Mouse (Mus musculus) B cell, adult 2 months (primary cell): ENCODE data around the gene Arid5a.

ENCODE experiments used
- DNase-seq, 2 experiments: peaks; one replicate each; pipeline ENCODE4 v3.0.0; 2022

The Arid5a gene

DNA sequence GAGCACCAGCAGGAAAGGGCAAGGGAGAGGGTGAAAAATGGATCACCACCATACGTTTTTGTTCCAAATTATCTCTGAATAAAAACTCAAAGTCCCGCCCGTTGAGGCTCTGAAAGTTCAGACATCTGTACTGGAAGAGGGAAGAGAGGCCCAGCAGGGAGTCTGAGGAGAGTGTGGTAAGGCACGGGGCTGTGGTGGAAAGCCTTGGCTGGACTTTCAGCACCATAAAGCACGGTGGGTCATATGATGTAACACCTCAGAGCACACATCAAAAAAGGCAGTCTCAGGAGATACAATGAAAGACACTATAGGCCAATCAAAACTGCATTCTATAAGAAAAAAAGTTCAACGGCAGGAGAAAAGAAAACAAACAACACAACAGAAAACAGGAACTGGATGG, 24.2 kb downstream of the Arid5a start:
- no peak for DNase-seq

- no peak for DNase-seq
Observed at GRCm38 (mm10) chr1:36332955-36333887, 25.7 kb downstream of the Arid5a start.

DNA sequence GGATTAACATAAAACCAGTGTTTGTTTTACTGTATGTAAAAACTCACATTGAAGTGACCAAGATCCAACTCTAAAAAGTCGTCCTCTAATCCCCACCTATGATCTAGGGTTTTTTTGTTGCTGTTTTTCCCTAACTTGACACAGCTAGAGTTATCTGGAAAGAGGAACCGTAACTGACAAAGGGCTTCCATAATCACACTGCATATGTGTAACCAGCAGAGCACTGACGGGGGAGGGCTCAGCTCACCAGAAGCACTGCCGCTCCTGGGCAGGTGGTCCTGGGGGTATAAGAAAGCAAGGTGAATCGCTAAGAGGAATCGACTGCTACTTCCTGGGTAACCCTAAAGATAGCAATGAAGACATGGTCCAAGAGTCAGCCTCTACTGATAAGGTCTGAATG, 35.0 kb downstream of the Arid5a start:
- DNase-seq, result no peak

- DNase-seq, result no peak
Observed at GRCm38 (mm10) chr1:36352351-36352750, 44.8 kb downstream of the Arid5a start.

GRCm38 (mm10) chr1:36356955-36357695, 49.6 kb downstream of the Arid5a start:
- no peak for DNase-seq

GRCm38 (mm10) chr1:36367698-36368097, 60.2 kb downstream of the Arid5a start:
- peak in 1 of 2 experiments; percentile 5 for DNase-seq

DNA sequence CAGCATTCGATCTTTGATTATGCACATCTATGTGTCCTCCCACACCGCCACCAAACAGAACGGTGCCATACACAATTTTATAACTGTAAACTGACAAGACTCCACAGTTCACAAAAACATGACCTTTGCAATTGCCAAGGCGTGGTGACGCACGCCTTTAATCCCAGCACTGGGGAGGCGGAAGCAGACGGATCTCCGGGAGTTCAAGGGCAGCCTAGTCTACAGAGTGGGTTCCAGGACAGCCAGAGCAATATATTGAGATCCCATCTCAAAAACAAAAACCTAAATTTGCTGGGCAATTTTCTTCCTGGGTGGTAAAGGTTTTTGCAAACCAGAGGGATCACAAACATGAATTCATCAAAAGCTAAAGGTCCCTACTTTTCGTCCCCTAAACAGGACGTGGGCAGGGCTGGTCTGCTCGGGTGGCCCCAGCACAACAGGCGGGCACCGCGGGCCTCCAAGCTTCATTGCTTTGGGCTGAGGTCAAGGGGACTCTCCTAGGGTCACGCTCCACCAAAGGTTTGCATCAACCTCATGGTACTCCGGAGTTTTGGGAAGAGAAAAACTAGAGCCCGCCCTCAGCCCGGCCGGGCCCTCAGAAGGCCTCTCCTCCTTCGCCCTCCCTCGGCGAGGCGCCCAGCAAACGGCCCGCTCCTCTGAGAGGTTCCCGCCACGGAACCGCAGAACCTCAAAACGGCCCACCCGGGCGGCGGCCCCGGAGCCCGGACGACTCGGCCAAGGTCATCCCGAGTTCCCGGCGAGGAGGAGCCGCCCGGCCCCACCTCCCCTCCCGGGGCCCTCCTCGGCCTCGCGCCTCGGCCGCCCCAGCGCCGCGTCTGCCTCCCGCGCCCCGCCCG, 60.8 kb downstream of the Arid5a start:
- peak; percentile 32 to 50 for DNase-seq

- peak; percentile 90 to 91 for DNase-seq
Observed at GRCm38 (mm10) chr1:36368969-36369645, 61.6 kb downstream of the Arid5a start, which contains the start of gene Kansl3. TSS of gene Kansl3 (minus strand) at chr1:36369181.

- no peak for DNase-seq
Observed at GRCm38 (mm10) chr1:36370918-36371317, 63.4 kb downstream of the Arid5a start.

DNA sequence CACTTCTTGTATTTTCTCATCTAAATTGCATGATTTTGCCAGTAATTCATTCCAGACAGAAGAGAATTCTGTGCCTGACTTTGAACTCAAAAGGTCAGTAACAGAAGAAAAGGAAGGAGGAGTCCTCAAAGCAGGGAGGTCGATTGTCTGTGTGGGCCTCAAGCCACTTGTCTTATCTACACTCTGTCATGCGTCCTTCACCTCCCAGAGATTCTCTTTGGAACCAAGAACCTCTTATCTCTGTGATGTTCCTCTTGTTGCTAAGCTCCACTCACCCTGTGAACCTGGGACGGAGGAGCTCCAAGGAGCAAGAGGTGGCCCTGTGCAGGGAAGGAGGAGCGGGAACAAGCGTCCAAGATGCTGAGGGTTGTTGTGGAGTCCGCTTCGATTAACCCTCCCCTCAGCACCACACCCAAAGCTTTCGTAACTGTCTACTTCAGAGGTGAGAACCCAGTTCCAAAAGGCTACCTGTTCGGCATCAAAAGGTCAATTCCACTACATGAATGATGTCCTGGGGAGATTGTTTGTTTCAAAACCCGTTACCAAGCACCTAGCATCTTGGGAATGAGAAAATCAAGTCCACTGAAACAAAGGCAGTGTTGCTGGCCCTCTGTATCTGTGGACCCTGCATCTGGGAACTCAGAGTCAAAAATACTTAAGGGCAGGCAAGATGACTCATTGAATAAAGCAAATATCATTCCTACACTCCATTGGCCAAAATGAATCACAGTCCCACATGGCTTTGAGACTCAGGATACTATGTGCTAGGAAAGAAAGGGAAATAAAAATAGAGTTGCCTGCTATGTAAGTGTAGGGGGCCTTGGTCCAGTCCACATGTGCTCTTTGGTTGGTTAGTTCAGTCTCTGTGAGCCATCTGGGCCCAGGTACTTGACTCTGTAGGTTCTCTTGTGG, 64.7 kb downstream of the Arid5a start, which contains the start of gene Fer1l5:
Gene Fer1l5 (plus strand): TSS at position 358 of the 912 bp plus-strand sequence.
- no peak for DNase-seq
